Mouse (Mus musculus): ENCODE results near the gene Mgrn1.
A peak's percentile ranks its signal among the peaks of the same experiment; 100 is the strongest.

The Mgrn1 gene

DNA sequence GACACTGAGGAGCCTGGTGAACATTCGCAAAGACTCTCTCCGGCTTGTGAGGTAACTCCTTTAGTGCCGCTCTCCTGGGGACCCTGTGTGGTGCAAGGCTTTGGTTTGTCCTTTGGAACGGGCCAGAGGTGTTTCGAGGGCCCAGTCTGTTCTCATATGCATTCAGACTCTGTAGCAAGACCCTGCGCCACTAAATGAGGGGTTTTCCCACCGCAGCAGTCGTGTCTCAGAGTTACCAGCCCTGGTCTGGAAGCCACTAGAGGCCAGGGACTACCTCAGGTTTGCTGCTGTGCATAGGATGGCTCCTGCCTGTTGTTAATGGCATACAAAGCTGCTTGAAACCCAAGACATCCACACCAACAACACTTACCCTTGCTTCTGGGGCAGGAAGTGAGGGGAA, 24.7 kb downstream of the Mgrn1 start:
- no peak for DNase-seq

DNA sequence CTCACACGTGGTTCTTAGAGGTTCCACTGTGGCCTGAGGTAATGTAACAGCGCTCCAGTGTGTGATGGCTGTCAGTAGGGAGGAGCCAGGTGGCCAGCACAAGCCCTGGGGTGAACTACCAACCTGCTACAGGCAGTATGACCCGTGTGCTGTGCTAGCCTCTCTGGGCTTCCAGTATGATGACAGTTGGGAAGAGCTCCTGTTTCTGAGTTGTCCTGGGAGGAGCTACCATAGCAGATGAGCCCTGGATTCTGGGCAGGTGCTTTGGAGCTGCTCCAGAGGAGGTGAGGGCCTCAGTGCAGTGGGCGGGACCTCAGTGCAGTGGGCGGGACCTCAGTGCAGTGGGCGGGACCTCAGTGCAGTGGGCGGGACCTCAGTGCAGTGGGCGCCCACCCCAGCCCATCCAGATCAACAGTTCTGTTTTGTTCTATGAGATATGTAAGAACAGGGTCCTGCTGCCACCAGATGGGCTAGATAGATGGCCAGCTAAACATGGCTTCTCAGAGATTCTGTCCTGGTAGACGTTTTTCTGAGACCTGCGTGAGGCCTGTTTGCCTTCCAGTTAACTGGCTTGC, 26.1 kb downstream of the Mgrn1 start:
- no peak for DNase-seq

DNA sequence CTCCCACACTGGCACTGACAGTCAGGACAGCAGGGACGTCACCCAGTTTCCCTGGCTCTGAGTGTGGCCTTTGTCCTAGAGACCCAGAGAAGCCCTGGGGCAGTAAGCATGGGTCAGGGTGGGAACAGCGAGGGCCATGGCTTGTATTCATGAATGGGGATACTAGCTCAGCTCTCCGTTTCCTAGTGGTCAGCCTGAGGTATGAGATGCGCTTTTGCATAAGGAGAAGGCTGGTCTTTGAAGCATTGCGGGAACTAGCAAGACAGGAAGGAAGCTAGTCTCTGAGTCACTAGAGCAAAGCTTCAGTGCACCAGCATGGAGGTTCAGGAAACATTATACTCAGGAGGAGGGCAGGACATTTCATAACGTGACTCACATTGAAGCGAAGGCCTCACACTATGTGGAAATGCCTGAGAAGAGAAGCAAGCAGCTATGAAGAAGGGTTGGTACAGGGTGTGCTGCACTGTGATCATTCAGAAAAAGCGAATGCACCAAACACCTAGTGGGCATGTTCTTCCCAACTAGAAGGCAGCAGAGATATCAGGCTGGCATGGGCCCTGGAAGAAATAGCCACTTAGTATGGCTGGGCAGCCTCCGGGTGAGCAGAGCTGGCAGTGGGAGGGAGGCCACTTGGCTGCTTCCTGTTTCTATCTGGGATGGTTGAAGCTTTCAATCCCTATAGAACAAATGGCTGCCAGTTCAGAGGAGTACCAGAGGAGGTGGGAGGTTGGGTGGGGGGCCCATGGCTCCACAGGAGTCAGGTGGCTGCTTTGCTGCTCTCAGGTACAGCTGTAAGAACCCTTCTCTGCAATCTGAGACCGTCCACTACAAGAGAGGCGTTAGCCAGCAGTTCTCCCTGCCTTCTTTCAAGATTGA, 27.1 kb downstream of the Mgrn1 start:
- no peak for DNase-seq

DNA sequence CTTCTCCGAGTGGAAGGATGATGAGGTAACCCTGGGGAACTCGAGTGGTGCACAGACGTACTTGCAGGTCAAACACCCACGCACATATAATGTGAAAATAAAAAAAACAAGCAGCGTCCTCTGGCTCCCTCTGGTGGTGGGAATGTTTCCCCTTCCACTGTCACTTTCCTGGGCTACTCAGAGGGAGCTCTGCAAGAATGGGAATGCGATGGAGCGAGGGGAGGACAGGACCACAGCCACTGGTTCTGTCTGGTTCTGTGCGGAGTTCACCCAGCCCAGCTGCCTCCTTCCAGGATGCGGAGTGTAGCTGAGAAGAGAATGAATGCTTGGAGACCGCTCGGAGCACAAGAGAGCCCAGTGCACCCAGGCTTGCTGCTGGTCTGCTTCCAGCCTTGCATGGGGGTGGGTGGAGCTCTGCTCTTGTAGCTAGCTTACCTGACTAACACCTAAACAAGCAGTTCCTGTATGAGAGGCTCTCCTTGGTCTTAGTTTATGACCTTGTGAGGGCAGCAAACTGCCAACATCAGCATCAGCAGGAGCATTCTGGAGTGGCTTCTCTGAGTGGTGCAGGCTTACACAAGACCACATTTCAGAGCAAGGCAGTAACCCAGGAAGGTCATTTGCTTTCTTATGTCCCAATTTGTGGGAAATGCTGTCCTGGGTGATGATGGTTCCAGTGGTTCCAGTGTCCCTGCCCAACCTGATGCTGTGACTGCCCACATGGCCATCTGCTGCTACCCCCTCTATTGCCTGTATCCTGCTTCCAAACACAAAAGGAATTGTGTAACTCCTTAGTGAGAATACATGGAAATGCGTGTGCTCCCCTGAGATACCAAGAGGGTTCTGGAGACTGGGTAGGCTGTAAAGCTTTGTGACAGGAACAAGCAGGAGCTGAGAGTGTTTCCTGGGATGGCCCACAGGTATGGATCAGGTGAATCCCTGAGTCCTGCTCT, 28.0 kb downstream of the Mgrn1 start:
- peak; percentile 92 for DNase-seq

DNA sequence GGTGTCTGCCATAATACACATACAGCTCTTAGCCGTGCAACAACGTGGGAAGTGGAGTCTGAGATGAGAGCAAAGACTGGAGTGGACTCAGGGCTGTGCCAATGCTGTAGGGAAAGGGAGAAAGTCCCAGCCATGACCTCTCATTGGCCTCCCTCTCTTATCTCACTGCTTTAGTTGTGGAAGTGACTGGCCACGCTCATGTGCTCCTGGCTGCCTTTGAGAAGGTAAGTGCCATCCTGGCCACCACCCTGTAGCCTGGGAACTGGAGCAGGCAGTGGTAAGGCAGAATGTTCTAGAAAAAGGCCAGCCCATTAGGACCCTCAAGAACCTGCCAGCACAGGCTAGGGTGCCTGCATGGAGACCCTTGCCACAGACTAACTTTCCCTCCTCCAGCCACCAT, 29.9 kb downstream of the Mgrn1 start:
- DNase-seq = no peak

DNA sequence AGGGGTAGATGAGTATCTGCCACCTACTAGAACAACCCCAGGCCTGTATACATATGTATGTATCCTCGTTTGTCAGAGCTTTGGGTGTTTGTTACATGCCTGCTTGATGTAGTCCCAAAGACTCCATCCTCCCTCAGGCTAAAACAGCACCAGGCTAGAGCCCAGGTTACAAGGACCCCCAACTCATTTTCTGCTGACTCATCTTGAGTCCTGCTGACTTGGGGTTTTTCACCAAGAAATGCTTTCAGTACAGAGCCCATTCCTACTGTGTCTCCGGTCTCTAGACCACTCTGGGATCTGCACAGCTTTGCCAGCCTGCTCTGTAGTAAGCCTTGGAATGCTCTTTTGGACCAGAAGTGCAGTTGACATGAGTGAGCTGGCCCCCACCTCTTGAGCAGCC, 30.6 kb downstream of the Mgrn1 start:
- no peak for DNase-seq

DNA sequence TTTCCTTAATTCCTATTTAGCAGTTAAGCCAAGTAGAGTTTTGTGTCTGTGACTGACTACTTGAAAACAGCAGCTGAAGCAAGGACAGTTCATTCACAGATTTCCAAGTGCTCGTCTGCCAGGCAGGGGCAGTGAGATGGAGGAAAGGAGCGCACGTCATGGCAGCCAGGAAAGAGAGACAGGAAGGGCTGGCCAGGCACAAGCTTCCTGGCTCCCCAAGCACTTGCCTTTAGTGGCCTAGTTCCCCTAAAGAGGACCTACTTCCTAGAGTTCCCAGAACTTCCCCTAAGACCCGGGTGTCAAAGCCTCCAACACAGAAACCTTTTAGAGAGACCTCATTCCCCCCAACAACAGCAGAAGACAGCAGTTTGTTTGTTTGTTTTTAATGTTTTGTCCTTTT, 34.5 kb downstream of the Mgrn1 start:
- no peak for DNase-seq

DNA sequence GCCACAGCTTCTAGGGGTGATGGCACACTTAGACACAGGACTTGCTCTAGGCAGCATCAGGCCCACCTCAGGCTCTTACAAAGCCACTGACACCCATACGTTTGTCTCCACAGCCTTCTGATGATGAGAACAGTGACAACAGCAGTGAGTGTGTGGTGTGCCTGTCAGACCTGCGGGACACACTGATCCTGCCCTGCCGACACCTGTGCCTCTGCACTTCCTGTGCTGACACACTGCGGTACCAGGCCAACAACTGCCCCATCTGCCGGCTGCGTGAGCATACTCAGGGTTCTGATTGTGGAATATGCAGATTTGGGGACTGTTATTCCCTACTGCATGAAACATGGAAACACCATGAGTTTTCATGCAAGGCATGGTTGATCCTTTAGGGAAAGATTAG, 36.4 kb downstream of the Mgrn1 start:
- DNase-seq = no peak

DNA sequence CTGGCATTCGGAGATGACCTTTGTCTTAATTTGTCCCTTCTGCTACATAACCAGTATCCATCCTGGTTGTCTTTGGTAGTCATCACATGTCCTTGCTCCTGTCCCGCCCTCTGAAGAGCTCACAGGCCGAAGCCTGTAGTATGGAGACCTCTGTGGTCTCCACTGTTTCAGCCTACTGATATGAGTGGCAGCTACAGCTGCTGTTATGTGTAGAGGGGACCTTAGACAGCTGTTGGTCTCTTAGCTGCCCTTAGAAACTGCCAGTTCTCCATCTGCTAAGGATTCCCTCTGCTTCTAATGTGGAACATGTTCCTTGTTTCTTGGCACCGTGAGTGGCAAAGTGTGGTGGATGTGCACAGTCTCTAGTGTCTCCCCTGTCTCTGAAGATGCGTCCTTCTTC, 37.9 kb downstream of the Mgrn1 start:
- DNase-seq = no peak

DNA sequence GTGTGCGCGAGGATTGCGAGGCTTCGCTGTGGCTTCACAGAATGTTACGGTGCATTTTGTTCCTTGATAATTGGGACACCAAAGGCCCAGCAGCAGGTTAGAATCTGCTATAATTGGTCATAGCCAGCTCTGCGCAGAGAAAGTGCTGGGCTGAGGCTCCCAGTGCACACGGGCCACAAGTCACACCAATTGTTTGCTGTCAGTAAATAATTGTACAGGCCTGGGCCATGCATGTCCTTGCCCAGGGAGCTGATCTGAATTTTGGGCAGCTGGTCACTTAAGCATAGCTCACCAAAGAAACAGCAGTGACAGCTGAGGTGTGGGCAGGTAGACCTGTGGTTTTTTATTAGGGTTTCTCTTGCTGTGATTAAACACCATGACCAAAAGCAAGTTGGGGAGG, 41.9 kb downstream of the Mgrn1 start:
- DNase-seq = no peak

DNA sequence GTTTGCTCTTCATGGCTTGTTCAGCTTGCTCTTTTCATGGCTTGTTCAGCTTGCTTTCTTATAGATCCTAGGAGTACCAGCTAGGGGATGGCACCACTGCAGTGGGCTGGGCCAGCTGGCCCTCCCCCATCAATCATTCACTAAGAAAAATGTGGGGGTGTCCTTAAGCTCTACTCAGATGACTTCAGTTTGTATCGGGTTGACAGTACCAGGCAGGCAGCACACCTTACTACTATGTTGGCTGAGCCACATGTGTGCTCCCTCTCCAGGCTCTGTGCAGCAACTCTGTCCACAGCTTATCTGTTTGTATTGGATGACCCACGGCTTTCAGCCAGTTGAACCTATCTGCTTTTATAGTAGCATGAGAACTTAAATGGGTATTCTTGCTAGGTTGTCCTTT, 42.4 kb downstream of the Mgrn1 start:
- no peak for DNase-seq

DNA sequence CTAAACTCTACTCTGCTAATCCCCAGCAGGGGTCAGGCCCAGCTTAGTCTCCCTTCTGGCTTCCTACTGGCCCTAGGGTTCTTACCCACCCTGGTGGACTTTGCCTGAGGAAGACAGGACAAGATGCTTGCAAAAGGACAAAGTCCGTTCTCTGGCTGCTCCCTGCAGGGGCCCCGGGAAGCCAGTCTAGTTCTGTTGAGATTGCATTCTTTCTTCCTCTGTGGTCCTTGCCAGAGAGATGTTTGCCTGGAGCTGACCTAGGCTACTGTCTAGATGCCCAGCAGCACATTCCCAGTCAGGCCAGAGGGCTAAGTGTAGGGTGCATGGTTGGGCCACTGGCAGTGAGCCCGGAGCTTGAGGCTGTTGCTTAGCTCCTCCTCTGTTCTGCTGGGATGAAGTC, 46.4 kb downstream of the Mgrn1 start:
- DNase-seq = peak; percentile 80

DNA sequence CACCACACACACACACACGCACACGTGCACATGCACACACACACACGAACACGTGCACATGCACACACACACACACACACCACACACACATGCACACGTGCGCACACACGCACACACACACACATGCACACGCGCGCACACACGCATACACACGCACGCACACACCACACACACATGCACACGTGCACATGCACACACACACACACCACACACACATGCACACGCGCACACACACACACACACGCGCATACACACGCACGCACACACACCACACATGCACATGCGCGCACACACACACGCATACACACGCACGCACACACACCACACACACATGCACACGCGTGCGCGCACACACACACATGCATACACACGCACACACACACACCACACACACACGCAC, 49.4 kb downstream of the Mgrn1 start:
- DNase-seq = no peak

DNA sequence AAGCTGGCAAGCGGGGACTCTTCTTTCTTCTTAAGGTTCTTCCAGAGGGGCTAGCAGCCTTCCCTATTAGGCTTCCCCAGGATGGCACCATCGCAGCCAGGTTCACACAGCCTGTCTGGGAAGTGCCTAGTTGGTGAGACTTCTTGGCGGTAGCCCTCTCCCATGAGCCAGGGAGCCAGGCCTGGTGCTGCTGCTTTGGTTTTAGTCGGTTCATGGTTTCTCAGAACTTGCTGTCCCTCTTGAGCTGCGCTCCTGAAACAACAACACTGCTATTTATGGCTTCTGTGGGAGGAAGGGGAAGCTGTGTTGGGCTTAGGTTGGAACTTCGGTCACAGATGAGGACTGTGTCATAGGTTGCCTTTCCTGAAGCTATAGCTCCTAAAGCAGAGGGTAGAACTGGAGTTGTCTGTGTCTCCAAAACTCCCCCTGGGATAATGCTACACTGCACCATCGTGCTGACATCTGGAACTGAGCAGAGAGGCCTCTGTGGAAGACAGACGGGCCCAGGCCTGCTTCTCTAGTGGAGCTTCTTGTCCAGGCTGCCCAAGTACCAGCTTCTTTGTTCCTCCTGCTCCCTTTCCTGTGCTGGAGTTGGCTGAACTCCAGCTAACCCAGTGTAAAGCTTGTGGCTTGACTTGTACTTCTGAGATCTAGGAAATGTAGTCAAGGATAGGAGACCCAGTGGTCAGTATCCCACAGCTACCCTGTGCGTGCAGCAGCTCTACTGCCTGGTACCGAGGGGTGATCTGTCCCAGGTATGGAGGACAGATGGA, 50.1 kb downstream of the Mgrn1 start:
- no peak for DNase-seq

DNA sequence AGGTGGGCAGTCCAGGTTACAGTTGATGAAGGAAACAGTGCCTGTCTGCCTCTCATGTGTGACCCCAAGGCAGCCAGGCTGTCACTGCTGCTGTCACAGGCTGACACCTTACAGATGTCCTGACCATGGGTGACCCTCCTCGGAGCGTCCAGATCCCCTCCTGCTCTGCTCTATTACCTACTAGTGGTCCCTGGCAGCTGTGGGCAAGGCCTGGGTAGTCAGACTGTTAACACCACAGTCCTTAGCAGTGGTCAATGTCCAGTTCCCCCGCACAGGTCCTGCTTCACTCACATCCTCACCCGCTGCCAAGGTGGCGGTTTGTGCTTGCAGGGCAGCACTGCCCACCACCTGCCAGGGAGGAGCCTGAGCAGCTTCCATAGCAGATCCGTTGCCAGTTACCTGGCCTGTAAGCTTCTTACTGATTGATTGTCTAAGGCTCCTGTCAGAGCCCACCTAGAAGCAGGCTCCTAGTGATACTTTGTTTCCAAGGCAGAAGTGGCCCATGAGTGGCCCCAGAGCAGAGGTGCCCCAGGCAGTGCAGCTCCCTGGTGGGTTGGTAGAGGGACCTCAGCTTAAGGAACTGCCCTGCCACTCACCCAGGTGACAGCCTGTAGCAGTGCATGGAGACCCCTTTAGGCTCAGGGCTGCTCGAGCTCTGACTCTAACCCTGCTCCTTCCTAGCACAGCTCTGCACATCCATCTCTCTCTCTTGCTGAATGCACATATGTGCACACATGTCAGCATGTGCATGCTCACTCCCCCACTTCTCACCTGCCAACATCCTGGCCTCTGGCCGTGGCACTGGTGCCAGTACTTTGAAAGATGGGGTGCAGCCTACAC, 51.5 kb downstream of the Mgrn1 start:
- no peak for DNase-seq

DNA sequence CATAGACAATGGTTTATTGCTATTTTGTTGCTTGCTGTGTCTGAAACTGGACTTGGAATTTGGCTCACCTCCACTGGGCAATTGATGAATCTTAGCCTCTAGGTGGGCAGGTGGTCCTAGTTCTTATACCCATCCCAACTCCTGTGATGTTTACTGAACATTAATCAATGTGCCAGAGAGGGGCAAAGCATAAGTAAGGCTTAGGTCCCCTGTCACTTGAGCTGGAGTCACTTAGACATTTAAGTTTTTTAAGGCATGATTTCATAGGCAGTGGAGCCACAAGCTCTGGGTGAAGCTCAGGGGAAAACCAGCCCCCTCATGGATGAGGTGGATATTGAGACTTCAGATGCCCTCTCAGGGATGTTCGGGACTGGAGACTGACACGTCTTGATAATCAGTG, 52.4 kb downstream of the Mgrn1 start, which contains the start of gene Nudt16l1:
TSS of gene Nudt16l1 (plus strand) at position 301 of the 400 bp plus-strand sequence.
- no peak for DNase-seq

DNA sequence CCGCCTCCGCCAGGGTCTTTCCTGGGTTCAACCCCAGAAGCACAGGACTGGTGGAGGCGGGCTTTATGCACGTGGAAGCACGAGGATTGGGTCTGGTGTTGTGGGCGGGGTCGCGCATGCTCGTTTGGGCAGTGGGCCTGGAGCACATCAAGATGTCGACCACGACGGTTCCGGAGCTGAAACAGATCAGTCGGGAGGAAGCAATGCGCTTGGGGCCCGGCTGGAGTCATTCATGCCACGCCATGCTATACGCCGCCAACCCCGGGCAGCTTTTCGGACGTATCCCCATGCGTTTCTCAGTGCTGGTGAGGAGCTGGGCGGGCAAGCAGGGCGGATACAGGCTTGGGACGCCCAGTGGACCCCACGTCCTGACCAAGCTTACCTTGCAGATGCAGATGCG, 52.9 kb downstream of the Mgrn1 start:
- DNase-seq = peak; percentile 96

DNA sequence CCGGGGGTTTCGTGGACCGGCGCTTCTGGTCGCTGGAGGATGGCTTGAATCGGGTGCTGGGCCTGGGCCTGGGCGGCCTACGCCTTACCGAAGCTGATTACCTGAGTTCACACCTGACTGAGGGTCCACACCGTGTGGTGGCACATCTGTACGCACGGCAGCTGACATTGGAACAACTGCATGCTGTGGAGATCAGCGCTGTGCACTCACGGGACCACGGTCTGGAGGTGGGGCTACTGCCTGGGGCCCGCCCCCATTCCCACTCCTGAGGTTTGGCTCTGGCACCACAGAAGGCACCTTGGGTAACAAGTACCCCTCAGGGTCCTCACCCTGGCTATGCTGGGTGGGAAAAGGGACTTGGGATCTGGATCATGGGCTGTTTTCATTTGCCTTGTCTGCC, 53.4 kb downstream of the Mgrn1 start:
- peak; percentile 64 for DNase-seq

DNA sequence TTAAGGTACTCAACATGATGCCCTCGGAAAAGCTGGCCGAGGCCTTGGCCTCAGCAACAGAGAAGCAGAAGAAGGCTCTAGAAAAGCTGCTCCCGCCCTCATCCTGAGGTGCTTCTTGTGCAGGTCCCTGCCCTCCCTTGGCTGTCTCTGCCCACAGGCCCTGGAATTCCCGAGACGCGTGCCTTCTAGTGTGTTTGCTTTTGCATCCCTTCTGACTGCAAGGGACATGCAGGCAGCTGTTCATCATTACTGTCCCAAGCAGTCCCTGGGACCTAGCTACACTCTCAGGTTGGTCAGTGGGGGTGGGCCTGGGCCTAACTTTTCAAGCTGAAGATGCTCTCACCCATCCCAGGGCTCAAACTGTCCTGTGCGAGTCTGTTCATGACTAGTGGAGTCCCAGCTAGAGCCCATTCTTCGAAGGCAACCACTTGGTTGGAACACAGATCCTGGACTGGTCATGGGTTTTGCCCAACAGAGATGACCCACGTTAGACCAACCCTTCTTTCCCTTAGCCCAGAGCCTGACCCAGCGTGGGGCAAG, 54.3 kb downstream of the Mgrn1 start:
- DNase-seq = no peak

DNA sequence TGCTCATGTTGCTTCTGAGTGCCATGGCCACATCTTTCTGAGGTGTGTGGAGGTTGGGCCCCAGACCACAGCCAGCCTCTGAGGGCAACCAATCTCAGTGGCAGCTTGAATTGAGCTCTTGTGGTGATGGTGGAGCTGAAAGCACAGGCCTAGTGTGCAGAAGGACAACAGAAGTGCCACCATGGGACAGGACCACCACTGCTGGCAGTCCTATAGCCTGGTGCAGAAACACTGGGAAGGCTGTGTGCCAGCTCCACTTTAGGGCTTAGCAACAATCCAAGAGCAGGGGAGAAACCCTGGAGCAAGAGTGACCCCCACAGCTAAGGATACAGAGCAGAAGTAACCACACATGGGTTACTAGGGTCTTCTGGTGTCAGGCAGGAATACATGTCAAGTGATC, 55.0 kb downstream of the Mgrn1 start:
- DNase-seq = no peak

DNA sequence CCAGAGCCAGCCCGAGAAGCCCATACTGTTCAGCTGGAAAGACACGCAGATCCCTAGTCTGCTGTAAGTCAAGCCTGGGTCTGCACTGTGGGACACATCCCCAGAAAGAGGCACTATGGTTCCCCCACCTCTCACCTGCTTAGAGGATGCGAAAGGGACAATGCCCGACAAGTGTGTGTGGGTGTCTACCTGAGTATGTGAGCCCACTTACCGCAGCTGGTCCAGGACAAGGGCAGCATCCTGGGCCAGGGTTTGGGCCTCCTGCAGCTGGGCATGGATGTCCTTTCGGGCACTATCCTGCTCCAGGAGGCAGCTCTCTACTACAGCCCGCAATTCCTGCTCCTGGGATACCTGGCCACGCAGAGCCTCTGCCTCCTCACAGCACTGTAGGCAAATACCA, 56.8 kb downstream of the Mgrn1 start:
- no peak for DNase-seq

DNA sequence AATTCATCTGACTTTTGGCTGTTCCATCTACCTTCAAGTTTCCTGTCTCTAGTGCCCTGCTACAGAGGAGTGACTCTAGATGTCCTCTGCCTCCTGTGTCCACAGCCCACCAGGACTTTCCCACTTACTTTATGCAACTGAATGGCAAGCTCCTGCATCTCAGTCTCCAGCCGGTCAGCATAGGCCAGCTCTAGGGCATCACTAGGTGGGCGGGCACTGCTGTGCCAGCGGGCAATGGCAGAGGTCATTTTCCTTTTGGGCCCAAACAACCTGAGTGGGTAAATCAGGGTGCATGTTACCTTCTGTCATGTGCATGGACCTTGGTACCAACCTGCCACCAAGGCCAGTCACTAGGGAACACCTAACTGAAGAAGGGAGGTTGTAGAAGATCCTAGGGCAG, 57.4 kb downstream of the Mgrn1 start:
- no peak for DNase-seq

Data from kidney, adult 18-20 months (tissue).